Mouse (Mus musculus) spleen, embryonic (tissue): ENCODE measurements around the gene Tomm40l.

Experiments
- CTCF ChIA-PET: fragments of 350-600 bp; sonication (Branson Sonifier 250); formaldehyde crosslinking; loops from one replicate; lab custom pipeline; 2022; lab: Charles Lee

The Tomm40l gene

DNA sequence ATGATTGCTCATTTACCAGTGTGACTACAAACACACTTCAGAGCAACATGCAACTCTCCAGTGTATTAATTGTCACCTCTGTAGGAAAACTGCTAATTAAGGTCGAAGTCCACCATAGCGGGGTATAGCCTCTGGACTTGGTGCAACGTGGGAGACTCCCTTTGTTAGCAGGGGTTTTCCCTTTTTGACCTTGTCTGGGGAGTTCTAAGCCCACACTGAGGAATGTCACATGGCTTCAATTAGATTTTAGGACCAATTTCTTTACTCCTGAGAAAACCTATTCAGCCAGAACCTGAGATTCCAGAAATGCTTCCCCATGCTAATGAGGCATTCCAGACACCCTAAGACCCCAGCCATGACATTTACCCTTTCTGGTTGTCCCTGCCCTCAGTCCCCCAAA is 7.9 kb upstream of the Tomm40l start:
- CTCF ChIA-PET = no interaction called here

DNA sequence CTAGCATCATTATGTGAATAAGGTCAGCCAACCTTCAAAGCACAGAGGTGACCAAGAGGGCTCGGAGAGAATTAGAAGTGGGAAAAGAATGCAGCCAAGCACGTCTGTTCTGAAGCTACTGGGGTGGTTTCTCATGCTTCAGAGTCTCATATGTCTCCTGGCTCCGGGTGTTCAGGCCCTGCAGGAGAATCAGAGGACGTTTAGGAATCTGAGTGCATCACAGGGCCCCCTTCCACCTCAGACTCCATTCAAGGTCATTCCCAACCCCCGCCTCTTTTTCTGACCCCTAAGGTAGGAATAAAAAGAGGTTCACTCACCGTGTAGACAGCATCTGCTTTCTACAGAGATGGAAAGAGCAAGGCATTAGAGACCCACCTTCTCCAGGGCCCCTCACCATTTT is 7.4 kb upstream of the Tomm40l start:
- CTCF ChIA-PET = no interaction called here

DNA sequence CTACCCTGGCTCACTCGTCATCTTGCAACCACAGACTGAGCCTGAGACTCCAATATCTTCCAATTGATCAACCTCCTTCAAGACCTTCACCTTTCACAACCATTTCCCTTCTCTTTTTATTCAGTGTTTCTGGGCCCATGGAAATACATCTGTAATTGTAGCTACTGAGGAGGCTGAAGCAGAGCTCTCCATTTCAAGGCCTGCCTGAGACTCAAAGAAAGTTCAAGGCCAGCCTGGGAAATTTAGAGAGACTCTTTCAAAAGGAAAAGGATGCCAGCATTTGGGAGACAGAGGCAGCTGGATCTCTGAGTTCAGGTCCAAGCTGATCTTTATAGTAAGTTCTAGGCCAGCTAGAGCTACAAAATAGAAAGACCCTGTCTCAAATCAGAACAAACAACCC is 5.6 kb upstream of the Tomm40l start:
- CTCF ChIA-PET = interaction anchor here (0.6 kb wide), 1 partner anchor 39 kb away, joined by 6 read pairs; no protein-coding TSS in a partner anchor

DNA sequence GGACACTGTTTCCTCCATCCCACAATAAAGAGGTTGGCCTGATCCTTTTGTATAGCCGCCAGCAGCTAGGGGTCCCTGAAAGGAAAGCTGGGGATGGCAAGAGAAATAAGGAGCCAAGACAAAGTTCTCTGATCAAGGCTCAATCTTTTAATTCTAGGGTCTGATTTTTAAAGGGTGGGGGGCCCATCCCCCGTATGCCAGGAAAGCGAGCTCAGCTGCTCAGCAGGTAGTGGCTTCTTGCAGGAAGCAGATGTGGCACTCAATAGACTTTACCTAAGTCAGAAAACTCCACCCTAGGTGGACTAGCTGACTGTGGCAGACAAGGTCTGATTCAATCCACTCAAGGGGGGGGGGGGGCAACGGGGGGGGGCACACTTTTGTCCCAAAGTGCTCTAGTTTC is 4.5 kb upstream of the Tomm40l start:
- CTCF ChIA-PET = no interaction called here

DNA sequence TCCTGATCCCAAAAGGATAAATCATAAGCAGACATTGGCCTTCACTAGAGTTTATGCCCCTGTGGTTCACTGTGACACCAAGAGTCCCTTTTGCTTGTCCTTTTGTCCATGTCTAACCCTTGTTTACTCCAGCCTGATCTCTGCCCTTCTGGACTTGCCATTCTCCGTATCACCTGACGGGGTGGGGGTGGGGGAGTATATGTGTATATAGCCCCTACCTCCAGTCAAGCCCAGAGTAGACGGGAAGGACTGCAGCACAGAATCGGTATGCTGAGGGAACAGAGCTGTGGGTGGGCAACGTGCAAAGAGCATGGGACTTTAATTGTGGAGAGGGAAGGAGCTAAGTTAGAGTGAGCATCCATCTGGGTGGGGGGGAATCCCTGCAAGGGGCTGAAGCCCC is 2.5 kb upstream of the Tomm40l start, which contains the start of gene Apoa2:
Gene Apoa2 (plus strand): TSS at position 198 of the 400 bp plus-strand sequence.
- CTCF ChIA-PET = no interaction called here

DNA sequence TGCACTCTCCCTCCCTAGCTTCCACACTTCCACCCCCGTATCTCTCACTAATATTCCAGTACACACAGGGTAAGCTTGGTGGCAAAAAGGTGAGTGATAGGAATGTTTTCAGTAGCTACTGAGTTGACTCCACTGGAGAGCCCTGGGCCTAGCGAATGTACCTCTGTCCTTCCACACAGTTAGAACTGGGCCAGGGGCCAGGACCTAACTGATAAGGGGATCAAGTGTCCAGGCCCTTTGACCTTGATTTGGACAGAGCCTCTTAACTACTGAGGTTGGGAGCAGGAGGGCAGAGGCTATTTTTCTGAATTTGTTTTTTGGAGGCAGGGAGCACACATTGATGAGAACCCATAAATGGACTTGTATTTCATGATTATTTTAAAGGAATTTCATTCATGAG is 1.5 kb upstream of the Tomm40l start:
- CTCF ChIA-PET = interaction anchor here (0.7 kb wide), 1 partner anchor 1033 kb away, joined by 4 read pairs; no protein-coding TSS in a partner anchor

DNA sequence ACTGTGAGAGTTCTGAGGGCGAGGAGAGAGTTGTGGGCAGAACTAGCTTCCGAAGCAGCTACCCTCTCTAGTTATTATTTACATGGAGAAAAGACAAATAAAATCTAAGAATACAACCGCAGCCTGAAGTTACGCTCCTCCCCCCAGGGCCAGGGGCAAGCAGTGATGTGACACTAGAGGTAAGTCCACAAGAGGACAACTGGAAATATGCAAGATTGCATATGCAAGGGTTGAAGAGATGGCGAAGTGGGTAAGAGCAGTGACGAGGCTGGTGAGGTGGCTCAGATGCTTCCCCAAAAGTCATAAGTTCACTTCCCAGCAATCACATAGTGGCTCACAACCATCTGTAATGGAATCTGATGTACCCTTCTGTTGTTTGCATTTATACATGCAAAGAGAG is 854 bp upstream of the Tomm40l start:
- CTCF ChIA-PET = interaction anchor here (0.7 kb wide), 1 partner anchor 1033 kb away, joined by 4 read pairs; no protein-coding TSS in a partner anchor

DNA sequence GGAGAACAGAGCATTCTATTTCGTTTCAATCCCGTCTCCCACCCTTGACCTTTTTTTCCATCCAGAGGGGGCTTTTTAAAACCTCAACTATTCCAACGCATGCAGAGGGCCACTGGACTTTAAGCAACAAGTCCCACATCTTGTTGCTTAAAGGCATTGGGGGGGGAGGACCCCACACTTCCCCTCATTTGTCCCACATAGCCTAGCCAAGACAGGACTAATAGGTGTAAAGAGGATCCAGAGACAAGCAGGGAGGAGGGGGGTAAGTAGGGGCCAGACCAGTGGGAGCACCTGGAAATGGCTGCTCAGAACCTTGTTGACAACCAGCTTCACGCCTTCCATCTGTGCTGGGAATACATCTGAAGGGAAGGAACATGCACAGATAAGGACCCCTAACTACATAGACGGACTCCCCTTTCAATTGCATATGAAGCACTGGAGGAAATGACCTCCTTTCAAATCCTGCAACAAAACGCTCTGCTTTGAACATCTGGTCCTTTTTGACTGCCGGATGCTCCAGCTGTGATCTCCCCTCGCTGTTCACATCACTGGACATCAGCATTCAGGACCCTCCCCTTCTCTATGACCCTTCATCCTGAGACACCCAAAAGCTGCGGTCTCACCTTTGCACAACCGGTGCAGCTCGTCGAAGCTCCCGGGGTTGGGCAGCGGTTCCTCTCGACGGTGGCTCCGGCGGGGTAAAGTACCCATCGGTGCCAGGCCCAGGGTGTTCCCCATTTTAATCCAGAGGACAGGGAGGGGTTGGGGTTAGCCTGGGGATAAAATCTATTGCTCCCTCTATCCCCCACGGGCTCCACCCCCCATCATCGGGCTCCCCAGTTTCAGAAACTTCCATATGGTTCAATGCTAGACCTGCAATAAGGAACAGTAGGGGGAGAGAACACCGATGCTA is 777 bp downstream of the Tomm40l start:
- CTCF ChIA-PET = interaction anchor here (0.6 to 1.0 kb wide), 3 partner anchors 26 to 81 kb away, joined by 3 read pairs; no protein-coding TSS in a partner anchor

DNA sequence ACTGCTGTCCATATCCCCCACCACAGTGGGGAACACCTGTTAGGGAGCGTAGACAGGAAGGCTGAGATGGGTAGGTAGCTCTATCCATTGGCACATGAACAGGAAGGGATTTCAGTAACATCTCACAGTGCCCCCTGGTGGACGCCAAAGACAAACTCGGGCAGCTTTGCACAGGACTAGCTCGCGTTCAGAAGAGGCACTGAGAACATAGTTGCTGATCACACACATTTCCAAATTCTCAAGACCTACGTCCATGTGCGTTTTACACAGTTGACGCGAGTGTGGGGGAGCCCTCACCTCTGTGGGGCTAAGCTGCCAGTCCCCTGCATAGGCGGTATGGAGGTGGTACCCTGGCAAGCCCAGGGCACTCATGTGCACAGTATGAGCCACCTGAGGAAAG is 1.4 kb downstream of the Tomm40l start:
- CTCF ChIA-PET = interaction anchor here (0.8 to 1.0 kb wide), 2 partner anchors 27 to 81 kb away, joined by 3 read pairs; no protein-coding TSS in a partner anchor

DNA sequence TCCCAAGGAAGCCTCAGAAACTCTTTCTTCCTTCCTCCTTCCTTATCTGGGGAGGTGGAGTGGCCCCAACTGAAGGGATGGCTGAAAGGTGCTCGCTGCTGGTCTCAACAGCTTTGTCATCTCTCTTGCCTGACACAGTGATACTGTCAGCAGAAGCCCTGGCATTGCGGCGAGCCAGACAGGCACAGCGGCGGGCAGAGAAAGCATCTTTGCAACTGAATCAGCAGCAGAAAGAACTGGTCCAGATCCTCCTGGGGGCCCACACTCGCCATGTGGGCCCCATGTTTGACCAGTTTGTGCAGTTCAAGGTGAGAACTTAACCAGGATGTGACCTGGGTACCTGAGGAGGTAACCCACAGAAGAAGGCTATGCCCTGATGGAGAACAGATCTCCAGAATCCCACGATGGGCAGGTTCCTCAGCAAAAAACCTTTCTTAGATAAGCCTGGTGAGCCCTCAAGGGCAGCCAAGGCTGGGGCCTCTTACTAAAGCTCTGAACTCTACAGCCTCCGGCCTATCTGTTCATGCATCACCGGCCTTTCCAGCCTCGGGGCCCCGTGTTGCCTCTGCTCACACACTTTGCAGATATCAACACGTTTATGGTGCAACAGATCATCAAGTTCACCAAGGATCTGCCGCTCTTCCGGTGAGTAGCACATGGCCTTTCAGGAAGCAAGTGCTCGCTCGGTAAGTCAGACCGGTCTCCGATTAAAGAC is 5.9 kb downstream of the Tomm40l start:
- CTCF ChIA-PET = interaction anchor here (0.6 kb wide), 1 partner anchor 356 kb away, joined by 3 read pairs; no protein-coding TSS in a partner anchor

DNA sequence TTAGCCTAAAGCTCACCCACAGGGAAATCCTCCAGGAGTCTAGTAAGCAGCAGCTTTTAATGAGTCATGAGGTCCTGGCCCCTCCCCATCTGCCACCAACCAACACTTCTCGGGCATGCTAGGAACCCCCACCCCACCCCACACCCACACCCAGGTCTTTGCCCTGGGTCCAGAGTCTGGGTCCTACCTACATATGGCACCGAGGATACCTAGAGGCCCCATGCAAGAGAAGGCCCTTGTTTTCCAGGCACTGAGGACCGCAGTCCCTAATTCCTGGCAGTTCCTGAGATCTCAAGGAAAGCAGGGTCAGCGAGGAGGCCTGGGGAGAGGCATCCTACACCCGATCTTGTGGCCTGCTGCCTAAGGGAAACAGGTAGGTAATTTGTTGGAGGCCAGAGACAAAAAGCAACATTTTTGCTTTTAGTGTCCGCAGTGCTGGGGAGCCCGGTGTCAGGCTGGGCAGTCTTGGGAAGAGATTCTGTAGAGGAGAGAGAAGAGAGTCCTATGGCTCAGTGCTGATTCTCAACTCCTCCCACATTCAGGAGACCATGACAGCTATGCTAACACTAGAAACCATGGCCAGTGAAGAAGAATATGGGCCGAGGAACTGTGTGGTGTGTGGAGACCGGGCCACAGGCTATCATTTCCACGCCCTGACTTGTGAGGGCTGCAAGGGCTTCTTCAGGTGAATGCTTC is 8.4 kb downstream of the Tomm40l start, which contains the start of gene Nr1i3:
Gene Nr1i3 (plus strand): TSS at position 170 of the 696 bp plus-strand sequence.
- CTCF ChIA-PET = interaction anchor here (0.6 kb wide), 2 partner anchors 14 to 600 kb away, joined by 3 read pairs; no protein-coding TSS in a partner anchor

DNA sequence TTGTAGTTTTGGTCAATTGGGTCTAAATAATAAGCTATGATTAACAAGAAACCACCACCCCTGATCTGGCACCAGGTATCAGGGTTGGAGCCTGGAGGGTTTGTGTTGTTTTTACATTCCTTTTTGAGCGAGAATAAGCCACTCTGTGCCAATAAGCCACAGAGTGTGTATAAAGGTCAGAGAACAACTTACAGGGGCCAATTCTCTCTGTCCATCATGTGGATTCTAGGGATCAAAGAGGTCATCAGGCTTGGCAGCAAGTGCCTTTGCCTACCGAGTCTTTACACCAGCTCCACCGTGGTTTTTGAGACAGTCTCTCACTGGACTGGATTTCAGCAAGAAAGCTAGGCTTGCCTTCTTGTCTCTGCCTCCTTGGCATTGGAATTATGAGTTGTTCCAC is 9.5 kb downstream of the Tomm40l start:
- CTCF ChIA-PET = no interaction called here

DNA sequence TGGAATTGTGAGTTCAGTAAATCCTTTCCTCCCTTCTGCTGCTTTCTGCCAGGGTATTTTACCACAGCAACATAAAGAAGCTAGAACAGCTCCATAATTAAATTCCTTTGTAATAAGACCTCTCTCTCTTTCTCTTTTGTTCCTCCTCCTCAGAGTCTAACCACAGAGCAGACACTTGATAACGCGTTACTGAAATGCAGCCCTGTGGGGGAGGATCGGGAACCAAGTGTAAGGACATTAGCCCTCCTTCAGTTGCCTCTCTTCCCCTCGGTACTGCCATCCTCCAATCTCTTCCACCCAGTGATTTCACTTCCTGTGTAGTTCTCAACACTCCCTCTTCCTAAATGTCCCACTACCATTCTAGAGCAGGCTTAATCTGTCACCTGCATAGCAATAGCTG is 12.9 kb downstream of the Tomm40l start:
- CTCF ChIA-PET = no interaction called here

DNA sequence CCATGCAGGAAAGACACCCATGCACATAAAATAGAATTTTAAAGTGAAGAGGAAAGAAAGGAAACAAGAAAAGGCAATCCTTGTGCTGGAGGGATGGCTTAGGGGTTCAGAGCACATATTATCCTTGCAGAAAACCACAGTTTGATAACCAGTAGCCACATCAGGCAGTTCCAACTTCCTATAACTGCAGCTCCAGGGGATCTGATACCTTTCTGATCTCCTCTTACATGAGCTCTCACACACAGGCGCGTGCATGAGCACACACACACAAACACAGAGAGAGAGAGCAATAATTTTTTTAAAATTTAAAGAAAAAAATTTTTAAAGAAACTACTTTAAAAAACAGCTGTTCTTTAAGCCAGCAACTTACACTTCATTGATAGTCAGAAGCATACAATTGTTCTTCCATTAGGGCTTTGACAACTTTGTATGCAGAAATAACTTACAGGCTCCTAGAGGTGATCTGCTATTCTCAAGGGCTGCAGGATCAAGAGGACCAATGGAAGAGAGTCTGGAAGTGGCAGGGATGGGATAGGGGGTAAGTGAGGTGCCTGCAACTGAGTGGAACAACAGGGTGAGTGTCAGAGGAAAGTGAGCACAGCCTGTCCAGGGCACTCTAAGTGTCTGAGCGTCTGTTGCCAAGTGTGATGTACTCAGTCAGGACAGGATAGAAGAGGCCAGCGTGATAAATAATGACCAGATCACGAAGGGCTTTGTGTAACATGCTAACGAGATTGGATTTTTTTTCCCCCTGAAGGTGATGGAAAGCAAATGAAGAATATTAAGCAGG is 16.4 kb downstream of the Tomm40l start:
- CTCF ChIA-PET = interaction anchor here (0.6 kb wide), 1 partner anchor 79 kb away, joined by 3 read pairs; no protein-coding TSS in a partner anchor

DNA sequence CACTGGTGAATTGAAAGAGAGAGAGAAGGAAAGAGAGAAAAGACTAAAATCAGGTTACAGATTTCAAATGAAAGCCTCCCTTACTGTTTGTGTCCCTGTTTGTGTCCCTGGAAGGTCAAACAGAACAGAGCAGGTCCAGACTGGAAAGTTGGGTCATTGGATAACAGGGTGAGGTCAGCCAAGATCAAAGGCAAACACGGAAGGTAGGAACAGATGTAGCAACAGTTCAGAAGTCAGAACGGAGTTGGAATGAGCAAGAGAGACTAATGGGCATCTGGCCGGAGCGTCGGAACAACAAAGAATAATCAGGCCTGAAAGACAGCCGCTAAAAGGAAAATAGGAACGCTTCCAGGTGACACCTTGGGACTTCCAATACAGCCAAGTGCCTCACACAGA is 18.1 kb downstream of the Tomm40l start:
- CTCF ChIA-PET = no interaction called here

DNA sequence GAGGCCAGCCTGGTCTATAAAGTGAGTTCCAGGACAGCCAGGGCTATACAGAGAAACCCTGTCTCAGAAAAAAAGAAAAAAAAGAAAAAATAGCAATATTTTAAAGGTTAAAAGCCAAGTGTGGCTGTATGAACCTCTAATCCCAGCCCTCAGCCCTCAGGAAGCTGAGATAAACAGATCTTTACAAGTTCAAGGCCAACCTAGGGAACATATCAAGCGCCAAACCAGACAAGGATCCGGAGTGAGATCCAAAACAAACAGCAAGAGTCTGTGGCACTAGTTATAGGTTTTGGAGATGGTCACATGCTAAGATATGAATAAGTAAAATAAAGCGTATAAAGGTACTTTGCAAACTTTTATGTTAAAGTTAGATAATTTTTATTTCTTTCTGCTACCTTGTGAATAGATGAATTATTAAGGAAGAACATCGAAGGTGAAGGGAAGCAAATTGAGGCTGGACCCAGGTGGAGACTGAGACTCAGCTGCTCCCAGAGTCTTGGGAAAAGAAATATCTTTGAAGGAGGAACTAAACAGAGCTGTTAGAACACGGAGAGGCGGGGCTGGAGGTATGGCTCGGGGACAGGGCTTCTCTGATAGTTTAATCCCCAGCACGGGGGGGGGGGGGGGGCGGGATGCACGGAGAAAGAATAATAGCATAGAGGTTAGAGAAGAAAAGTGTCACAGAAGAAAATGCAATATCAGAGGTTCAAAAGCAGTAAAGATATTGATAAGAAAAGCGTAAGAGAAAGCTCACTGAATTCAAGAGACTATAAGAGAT is 18.7 kb downstream of the Tomm40l start:
- CTCF ChIA-PET = no interaction called here

DNA sequence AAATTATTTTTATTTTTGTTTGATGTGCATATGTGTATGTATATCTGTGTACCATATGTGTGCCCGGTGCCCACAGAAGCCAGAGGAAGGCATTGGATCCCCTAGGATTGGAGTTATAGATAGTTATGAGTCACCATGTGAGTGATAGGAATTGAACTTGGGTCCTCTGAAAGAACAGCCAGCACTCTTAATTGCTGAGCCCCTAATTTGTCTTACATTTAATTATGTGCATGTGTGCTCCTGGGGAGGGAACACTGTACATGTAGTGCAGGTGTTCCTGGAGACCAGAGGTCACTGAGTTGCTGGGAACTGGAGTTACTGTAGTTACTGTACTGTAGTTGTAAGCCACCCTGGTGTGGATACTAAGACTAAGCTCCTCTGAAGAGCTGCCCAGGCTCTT is 21.5 kb downstream of the Tomm40l start:
- CTCF ChIA-PET = no interaction called here

DNA sequence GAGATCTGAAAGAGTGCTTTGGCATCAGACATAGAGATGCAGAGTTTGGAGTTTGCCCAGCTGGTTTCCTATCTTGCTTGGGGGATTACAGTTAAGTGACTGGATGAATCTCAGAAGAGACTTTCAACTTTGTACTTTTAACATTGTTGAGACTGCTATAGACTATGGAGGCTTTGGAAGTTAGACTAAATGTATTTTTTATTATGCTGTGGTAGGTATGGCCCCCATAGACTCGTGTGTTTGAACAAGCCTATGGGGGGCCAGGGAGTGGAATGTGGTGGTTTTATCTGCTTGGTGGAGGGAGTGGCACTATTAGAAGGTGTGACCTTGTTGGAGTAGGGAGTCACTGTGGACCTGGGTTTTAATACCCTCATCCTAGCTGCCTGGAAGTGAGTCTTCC is 22.8 kb downstream of the Tomm40l start:
- CTCF ChIA-PET = interaction anchor here (0.6 kb wide), 2 partner anchors 15 to 462 kb away, joined by 3 read pairs; no protein-coding TSS in a partner anchor

DNA sequence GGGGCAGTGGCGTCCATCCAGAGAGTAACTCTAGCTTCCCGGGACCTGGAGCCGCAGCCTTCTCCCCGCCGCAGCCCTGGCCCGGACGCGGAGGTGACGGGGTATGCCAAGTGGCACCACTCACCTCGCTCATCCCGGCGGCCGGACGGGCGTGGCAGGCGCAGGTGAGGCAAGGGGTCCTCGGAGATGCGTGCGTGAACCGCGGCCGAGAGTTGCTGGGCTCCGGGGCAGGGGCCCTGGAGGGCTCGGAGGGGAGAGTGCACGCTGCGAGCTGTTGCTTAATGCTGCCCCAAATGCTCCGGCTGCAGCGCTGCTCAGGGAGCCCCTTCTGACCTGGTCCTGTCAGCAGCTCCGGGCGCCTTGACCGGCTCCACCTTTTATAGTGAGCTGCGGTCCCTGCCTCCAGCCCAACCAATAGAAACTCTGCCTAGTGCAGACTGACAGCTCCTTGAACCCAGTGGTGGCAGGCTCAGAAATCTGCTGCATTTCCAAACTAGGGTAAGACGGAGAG is 26.4 kb downstream of the Tomm40l start, which contains the start of gene Pcp4l1:
Gene Pcp4l1 (minus strand): TSS at position 382 of the 511 bp plus-strand sequence.
- CTCF ChIA-PET = interaction anchor here (0.5 to 1.2 kb wide), 2 partner anchors 33 to 371 kb away, joined by 3 read pairs; no protein-coding TSS in a partner anchor
